Mouse (Mus musculus): ENCODE measurements around the gene Epha2.

GRCm38 (mm10) chr4:141313481-141313880 is 12.4 kb downstream of the Epha2 start:
- TF ChIP-seq CTCF (IDR thresholded peaks at IDR 0.05; ENCODE audit: low read depth) (no peak), EP300 (optimal IDR thresholded peaks at IDR 0.05) (no peak)

Data from stomach, postnatal 0 days (tissue).